Mouse (Mus musculus): ENCODE results near the gene Mfap1b.

Mfap1b gene

GRCm38 (mm10) chr2:121444178-121444577 is 29.7 kb downstream of the Mfap1b start, which contains the start of gene Ell3:
TSS of gene Ell3 (minus strand) at chr2:121444278.
- in situ Hi-C loops (cut with MboI; ENCODE audit: low pct_unique_long_range_greater_than_20kb in 1 of 2, low sequenced_read_pairs in 2 of 2, unreplicated experiment in 1 of 2): no loop called here

DNA sequence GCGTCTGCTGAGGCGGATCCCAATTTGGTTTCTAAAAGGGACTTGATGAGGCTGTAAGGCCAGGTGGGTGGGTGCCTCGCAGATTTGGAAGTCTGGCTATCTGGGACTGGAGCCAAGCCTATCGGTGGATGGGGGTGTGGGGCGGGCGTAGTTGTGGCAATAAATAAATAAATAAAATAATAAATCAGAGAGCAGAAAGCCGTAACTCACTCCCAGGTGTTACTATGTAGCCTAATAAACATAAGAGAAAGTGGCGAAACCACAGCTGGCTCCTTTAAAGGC is 30.9 kb downstream of the Mfap1b start:
- in situ Hi-C loops (cut with MboI; ENCODE audit: low pct_unique_long_range_greater_than_20kb in 1 of 2, low sequenced_read_pairs in 2 of 2, unreplicated experiment in 1 of 2): no loop called here

- in situ Hi-C loops (cut with MboI; ENCODE audit: low pct_unique_long_range_greater_than_20kb in 1 of 2, low sequenced_read_pairs in 2 of 2, unreplicated experiment in 1 of 2): no loop called here
Measured at GRCm38 (mm10) chr2:121442259-121443067, 31.4 kb downstream of the Mfap1b start.

DNA sequence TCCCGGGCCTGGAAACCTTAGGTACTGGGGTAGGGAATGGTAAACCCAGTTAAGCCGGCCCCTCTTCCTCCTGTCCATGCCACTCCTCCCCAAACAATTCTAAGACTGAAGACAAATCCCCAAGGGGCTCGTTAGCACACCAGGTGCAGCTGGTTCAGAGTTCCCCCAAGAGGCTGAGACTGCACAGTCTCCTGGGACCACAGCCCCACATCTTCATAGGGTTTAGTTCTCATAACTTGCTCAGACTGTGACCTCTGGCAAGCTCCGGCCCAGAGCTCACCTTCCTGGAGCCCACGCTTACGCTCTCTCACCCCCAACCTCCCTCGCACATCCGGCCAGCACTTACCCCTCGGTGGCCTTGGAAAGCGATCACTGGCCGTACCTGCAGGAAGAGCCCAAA is 32.1 kb downstream of the Mfap1b start:
- in situ Hi-C loops (cut with MboI; ENCODE audit: low pct_unique_long_range_greater_than_20kb in 1 of 2, low sequenced_read_pairs in 2 of 2, unreplicated experiment in 1 of 2): no loop called here

- in situ Hi-C loops (cut with MboI; ENCODE audit: low pct_unique_long_range_greater_than_20kb in 1 of 2, low sequenced_read_pairs in 2 of 2, unreplicated experiment in 1 of 2): no loop called here
Measured at GRCm38 (mm10) chr2:121440834-121441605, 32.8 kb downstream of the Mfap1b start.

- in situ Hi-C loops (cut with MboI; ENCODE audit: low pct_unique_long_range_greater_than_20kb in 1 of 2, low sequenced_read_pairs in 2 of 2, unreplicated experiment in 1 of 2): no loop called here
Measured at GRCm38 (mm10) chr2:121439746-121440145, 34.1 kb downstream of the Mfap1b start.

GRCm38 (mm10) chr2:121434854-121435253 is 39.0 kb downstream of the Mfap1b start:
- in situ Hi-C loops (cut with MboI; ENCODE audit: low pct_unique_long_range_greater_than_20kb in 1 of 2, low sequenced_read_pairs in 2 of 2, unreplicated experiment in 1 of 2): no loop called here

DNA sequence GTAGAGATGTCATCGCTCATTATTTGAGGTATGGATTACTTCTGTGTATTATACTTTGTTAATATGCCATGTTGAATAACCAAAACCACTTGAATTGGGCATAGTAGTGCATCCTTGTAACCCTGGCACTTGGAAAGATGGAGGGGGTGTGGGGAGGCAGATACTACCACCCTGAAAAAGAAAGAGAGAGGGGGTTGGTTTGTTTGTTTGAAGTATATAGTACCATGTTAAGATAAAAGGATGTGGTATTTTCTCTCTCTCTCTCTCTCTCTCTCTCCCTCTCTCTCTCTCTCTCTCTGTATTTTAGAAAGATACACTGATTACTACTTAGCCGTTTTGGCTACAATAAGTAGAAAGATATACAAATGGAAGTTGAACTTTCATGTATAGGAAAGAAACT is 48.0 kb downstream of the Mfap1b start:
- in situ Hi-C loops (cut with MboI; ENCODE audit: low pct_unique_long_range_greater_than_20kb in 1 of 2, low sequenced_read_pairs in 2 of 2, unreplicated experiment in 1 of 2): no loop called here

DNA sequence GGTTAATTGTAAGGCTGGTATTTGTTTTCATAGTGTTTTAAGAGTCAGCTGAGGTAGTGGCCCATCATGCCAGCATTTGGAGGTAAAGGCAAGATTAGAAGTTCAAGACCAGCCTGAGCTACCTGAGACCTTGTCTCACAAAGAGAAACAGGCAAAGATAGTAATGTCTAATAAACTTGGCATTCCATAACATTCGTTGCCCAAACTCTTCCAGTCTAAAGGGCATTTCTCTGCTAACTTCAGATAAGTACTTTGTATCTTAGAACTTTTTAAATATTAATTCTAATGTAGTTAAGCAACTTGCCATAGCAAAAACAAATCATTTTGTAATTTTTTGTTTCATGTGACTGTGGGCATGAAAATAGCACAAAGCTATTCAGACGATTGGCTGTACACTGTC is 50.7 kb downstream of the Mfap1b start:
- in situ Hi-C loops (cut with MboI; ENCODE audit: low pct_unique_long_range_greater_than_20kb in 1 of 2, low sequenced_read_pairs in 2 of 2, unreplicated experiment in 1 of 2): no loop called here

DNA sequence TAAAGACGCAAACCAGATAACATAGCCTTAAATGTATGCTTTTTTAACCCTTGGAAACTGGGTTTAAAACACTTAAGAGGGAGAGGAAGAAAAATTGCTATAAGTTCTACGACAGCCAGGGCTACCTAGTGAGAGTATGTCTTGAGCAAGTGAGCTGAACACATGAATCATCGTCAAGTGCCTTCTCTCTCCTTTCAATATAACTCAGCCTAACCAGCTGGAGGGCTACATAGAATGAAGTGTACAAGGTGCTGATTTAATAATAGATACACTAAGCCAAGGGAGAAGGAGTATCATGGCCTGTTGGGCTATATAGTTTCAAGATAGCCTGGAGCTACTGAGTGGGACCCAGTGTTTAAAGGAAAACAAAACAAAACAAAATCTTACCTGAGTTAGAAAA is 55.4 kb downstream of the Mfap1b start:
- in situ Hi-C loops (cut with MboI; ENCODE audit: low pct_unique_long_range_greater_than_20kb in 1 of 2, low sequenced_read_pairs in 2 of 2, unreplicated experiment in 1 of 2): no loop called here

DNA sequence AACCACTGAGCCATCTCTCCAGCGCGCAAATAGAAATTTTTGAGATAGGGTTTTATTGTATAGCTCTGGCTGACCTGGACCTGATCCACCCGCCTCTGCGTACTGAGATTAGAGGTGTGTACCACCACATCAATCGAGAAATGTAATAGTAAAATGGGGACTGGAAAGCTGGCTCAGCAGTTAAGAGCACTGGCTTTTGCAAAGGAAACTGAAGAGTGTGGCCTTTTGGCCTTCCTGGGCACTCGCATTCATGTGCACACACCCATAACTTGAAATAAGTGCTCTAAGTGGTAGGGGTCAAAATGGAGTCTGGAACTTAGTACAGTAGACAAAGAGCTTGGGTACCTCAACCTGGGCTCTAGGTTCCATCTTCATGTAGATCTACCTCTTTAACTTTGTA is 57.5 kb downstream of the Mfap1b start:
- in situ Hi-C loops (cut with MboI; ENCODE audit: low pct_unique_long_range_greater_than_20kb in 1 of 2, low sequenced_read_pairs in 2 of 2, unreplicated experiment in 1 of 2): no loop called here

GRCm38 (mm10) chr2:121415591-121415990 is 58.3 kb downstream of the Mfap1b start:
- in situ Hi-C loops (cut with MboI; ENCODE audit: low pct_unique_long_range_greater_than_20kb in 1 of 2, low sequenced_read_pairs in 2 of 2, unreplicated experiment in 1 of 2): no loop called here

- in situ Hi-C loops (cut with MboI; ENCODE audit: low pct_unique_long_range_greater_than_20kb in 1 of 2, low sequenced_read_pairs in 2 of 2, unreplicated experiment in 1 of 2): no loop called here
Measured at GRCm38 (mm10) chr2:121415103-121415502, 58.8 kb downstream of the Mfap1b start.

DNA sequence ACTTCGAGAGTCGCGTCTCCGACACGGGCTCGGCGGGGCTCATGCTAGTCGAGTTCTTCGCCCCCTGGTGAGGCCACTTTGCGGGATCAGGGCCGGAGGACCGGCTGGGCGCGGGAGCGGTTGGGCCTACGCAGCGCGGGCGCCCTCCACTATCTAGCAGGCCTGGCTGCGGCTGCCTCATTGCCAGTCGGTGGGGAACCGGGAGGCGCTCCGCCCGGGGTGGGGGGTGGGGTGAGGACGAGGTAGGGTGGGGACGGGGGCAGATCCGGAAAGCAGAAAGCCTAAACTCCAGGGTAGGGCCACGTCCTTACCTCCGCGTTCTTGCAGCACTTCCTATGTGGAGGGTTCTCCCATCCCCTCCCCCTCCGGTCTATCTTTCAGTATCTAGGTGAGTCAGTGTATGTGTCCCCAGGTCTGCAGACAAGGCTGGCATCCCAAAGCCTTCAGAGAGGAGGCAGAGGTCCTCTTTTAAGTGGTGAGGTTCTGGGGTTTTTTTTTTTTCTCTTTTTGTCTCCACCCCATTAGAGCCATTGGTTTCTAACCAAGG is 59.7 kb downstream of the Mfap1b start:
- in situ Hi-C loops (cut with MboI; ENCODE audit: low pct_unique_long_range_greater_than_20kb in 1 of 2, low sequenced_read_pairs in 2 of 2, unreplicated experiment in 1 of 2): no loop called here

DNA sequence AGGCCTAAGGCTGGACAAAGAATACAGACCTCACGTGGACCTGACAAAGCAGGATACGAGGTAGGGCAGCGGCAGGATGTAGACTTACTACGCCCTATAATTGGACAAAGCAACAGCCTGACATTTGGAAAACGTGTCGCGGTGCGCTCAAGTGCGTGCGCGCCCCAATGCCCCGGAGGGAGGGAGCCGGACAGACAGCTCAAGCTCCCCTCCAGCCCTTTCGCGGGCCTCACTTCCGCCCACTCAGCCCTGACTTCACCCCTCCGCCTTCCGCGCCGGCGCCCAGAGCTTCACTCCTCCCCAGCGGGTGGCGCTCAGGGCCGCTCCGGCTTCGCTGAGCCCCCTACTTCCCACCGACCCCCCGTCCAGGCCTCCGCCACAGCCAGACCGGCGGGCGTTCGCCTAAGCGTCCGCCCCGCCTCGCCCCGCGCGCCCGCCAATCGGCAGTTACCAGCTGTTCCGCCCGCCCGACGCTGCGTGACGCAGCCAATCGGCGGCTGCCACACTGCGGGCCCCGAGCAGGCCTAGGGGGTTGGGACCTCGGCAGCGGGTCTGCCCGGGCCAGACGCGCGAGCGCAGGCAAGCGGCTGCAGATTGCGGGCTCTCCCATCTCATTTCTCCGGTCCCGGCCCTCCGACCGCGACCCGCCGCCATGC is 60.4 kb downstream of the Mfap1b start, which contains the start of the genes Pdia3 and Catsper2:
Gene Pdia3, plus strand, starts transcription at position 389 of the 656 bp plus-strand sequence.
Gene Catsper2, minus strand, starts transcription at position 406 of the 656 bp plus-strand sequence.
- in situ Hi-C loops (cut with MboI; ENCODE audit: low pct_unique_long_range_greater_than_20kb in 1 of 2, low sequenced_read_pairs in 2 of 2, unreplicated experiment in 1 of 2): no loop called here

DNA sequence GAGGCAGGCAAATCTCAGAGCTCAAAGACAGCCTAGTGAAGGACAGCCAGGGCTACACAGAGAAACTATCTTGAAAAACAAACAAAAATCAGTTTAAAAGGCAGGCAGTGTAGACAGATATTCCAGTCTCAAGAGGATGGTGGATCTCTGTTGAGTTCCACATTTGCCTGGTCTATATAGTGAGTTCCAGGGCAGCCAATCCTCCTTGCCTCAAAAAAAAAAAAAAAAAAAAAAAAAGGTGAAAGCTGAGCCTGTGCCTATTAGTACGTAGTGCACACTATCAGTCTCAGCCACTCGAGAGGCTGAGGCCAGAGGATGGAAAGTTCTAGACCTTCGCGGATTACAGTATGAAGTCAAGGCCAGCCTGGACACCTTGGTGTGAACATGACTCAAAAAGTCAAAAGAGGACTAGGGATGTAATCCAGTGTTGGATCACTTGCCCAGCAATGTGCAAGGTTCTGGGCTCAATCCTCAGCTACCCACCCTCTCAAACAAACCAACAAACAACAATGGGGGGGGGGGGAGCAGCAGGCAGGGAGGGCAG is 61.0 kb downstream of the Mfap1b start:
- in situ Hi-C loops (cut with MboI; ENCODE audit: low pct_unique_long_range_greater_than_20kb in 1 of 2, low sequenced_read_pairs in 2 of 2, unreplicated experiment in 1 of 2): no loop called here
